Mouse (Mus musculus) intestine, embryonic 14.5 days (tissue): Measurements from ENCODE around the gene Lrfn5. TPM values are rescaled to one million over a fixed set of nuclear protein-coding genes. Genes with fewer than 3 reads are reported as not detected.

Source experiments
- ATAC-seq: fragments of 200-750 bp; cut with Nextera tagmentation; replicated peaks from 2 replicates; pipeline ENCODE4 v1.8.0; 2017; ENCODE audit warnings: low read depth, moderate number of reproducible peaks, moderate TSS enrichment, moderate library complexity; ENCODE audit not compliant: low FRiP score, low TSS enrichment
- DNase-seq: peaks from one replicate; pipeline ENCODE4 v3.0.0-alpha.2; 2018; ENCODE audit warnings: low spot score
- H3K27ac ChIP-seq: fragments of 300-500 bp; sonication (generic); 2 replicates; pipeline ENCODE4 v1.5.1; 2014; ENCODE audit warnings: low read depth, mild to moderate bottlenecking, control low read depth
- H3K27me3 ChIP-seq: fragments of 300-500 bp; sonication (generic); replicated peaks from 2 replicates; pipeline ENCODE4 v1.6.1; 2014; ENCODE audit warnings: low read length, control low read depth; ENCODE audit not compliant: control insufficient read depth, insufficient read depth
- H3K36me3 ChIP-seq: fragments of 300-500 bp; sonication (generic); 2 replicates; pipeline ENCODE4 v1.6.1; 2014; ENCODE audit warnings: low read length, control low read depth; ENCODE audit not compliant: control insufficient read depth, insufficient read depth
- H3K4me1 ChIP-seq: fragments of 300-500 bp; sonication (generic); replicated peaks from 2 replicates; pipeline ENCODE4 v1.6.1; 2014; ENCODE audit warnings: low read length, control low read depth, mixed read lengths; ENCODE audit not compliant: control insufficient read depth, insufficient read depth
- H3K4me2 ChIP-seq: fragments of 300-500 bp; sonication (generic); 2 replicates; pipeline ENCODE4 v1.6.1; 2014; ENCODE audit warnings: low read length
- H3K4me3 ChIP-seq: fragments of 300-500 bp; sonication (generic); 2 replicates; pipeline ENCODE4 v1.5.1; 2014; ENCODE audit warnings: low read depth, low read length, control low read depth, mixed read lengths
- H3K9ac ChIP-seq: fragments of 300-500 bp; sonication (generic); 2 replicates; pipeline ENCODE4 v1.6.1; 2014; ENCODE audit warnings: mild to moderate bottlenecking, low read length
- H3K9me3 ChIP-seq: fragments of 300-500 bp; sonication (generic); 2 replicates; pipeline ENCODE4 v1.6.1; 2016; ENCODE audit warnings: low read length, control low read depth; ENCODE audit not compliant: control insufficient read depth
- WGBS: fragments of 180-500 bp; shearing (Covaris S2); extraction: QIAGEN DNeasy Blood & Tissue Kit; methylation state at CpG from one replicate; pipeline ENCODE4 v1.1.7; 2014; 5-methylcytosine and 5-hydroxymethylcytosine counted together
- polyA plus RNA-seq: library from polyadenylated mRNA; unstranded; fragments of >200 nt; fragmentation: Nextera tagmentation; extraction: Ambion mirVana; gene quantifications from 2 replicates; pipeline ENCODE4 v1.2.1, GENCODE M21; 2014

Lrfn5 gene
- polyA plus RNA-seq, 1 experiment from 2014 or later = 2.5 TPM

GRCm38 (mm10) chr12:61607871-61608270 lies 84.9 kb downstream of the Lrfn5 start:
- DNase-seq = no peak
- Histone ChIP-seq H3K4me3 (no peak overlapping the region), H3K4me2 (no peak overlapping the region), H3K27ac (no peak overlapping the region), H3K27me3 (no peaks in the 10 kb centered on the region), H3K36me3 (no peaks in the 10 kb centered on the region), H3K9ac (no peak overlapping the region), H3K9me3 (no peaks in the 10 kb centered on the region), H3K4me1 (no peaks in the 10 kb centered on the region)
- ATAC-seq = no peak
- 90% methylated on average over 3 of the region's 3 CpGs for WGBS

DNA sequence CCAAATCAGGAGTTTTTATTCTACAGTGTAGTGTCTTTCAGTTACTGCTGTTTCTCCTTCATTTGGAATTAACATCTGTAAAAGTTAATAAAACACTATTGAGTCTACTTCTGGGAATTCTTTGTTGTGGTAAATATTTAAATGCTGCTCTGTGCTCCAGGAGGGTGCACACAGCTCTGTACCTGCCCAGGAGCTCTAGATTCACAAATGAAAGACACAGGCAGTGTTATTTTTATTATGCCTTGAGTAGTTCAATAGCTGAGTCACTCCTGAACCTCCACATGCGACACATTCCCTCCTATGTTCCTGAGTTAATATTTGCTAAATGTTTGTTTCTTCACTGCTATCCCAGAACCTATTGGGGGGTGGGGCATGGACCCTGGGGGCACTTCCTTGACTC lies 87.1 kb downstream of the Lrfn5 start:
- Histone ChIP-seq H3K27me3 (no peaks in the 10 kb centered on the region), H3K9ac (no peak overlapping the region), H3K4me2 (no peak overlapping the region), H3K4me3 (no peak overlapping the region), H3K9me3 (no peaks in the 10 kb centered on the region), H3K27ac (no peak overlapping the region), H3K36me3 (no peaks in the 10 kb centered on the region), H3K4me1 (no peaks in the 10 kb centered on the region)
- 66% methylated on average over 1 of the region's 1 CpGs for WGBS
- no peak for ATAC-seq
- no peak for DNase-seq

- no peak for ATAC-seq
- H3K36me3 ChIP-seq = no peaks in the 10 kb centered on the region
These were observed 101.6 kb downstream of the Lrfn5 start for GRCm38 (mm10) chr12:61624532-61624931.

GRCm38 (mm10) chr12:61654380-61654779 lies 131.4 kb downstream of the Lrfn5 start:
- no peak for DNase-seq
- no peak for ATAC-seq
- Histone ChIP-seq H3K9me3 (no peaks in the 10 kb centered on the region), H3K4me1 (no peaks in the 10 kb centered on the region), H3K27ac (no peak overlapping the region), H3K4me3 (no peak overlapping the region), H3K36me3 (no peaks in the 10 kb centered on the region), H3K4me2 (no peak overlapping the region), H3K27me3 (no peaks in the 10 kb centered on the region), H3K9ac (no peak overlapping the region)
- 87% methylated on average over 5 of the region's 5 CpGs for WGBS

More at GRCm38 (mm10) chr12:61624532-61624931, 101.6 kb downstream of the Lrfn5 start:
- no peak overlapping the region for H3K4me2 ChIP-seq
- DNase-seq = no peak
- H3K4me1 ChIP-seq = no peaks in the 10 kb centered on the region
- H3K9ac ChIP-seq = no peak overlapping the region
- H3K27me3 ChIP-seq = no peaks in the 10 kb centered on the region
- no peak overlapping the region for H3K27ac ChIP-seq
- no peaks in the 10 kb centered on the region for H3K9me3 ChIP-seq
- H3K4me3 ChIP-seq = no peak overlapping the region

GRCm38 (mm10) chr12:61723158-61723557 lies 200.2 kb downstream of the Lrfn5 start:
- H3K4me2 ChIP-seq = no peak overlapping the region
- no peaks in the 10 kb centered on the region for H3K4me1 ChIP-seq
- no peaks in the 10 kb centered on the region for H3K9me3 ChIP-seq
- H3K9ac ChIP-seq = no peak overlapping the region
- no peaks in the 10 kb centered on the region for H3K27me3 ChIP-seq
- no peak overlapping the region for H3K4me3 ChIP-seq
- DNase-seq = no peak
- no peak for ATAC-seq
- H3K27ac ChIP-seq = no peak overlapping the region
- no peaks in the 10 kb centered on the region for H3K36me3 ChIP-seq

- H3K27me3 ChIP-seq = no peaks in the 10 kb centered on the region
- 76% methylated on average over 4 of the region's 4 CpGs for WGBS
- H3K9me3 ChIP-seq = no peaks in the 10 kb centered on the region
- H3K4me3 ChIP-seq = no peak overlapping the region
- H3K4me2 ChIP-seq = no peak overlapping the region
- H3K36me3 ChIP-seq = no peaks in the 10 kb centered on the region
- DNase-seq (no peak), ATAC-seq (no peak)
- H3K27ac ChIP-seq = no peak overlapping the region
- no peaks in the 10 kb centered on the region for H3K4me1 ChIP-seq
- no peak overlapping the region for H3K9ac ChIP-seq
These were observed 284.2 kb downstream of the Lrfn5 start for GRCm38 (mm10) chr12:61807073-61807605.

DNA sequence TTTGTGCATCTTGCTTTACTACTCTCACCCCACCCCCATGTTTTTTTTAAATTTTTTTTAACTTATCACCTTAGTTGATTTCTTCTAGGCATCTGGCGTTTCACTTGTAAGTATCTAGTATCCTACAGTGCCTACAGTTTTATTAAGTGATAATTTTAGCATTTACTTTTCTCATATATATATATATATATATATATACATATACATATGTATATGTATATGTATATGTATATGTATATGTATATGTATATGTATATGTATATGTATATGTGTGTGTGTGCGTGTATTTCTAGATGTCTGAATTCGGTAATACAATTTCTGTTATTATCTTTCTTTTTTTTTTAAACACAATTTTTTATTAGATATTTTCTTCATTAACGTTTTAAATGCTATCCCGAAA lies 300.7 kb downstream of the Lrfn5 start:
- no peaks in the 10 kb centered on the region for H3K4me1 ChIP-seq
- no peak overlapping the region for H3K9ac ChIP-seq
- ATAC-seq (no peak), DNase-seq (no peak)
- no peaks in the 10 kb centered on the region for H3K27me3 ChIP-seq
- no peak overlapping the region for H3K27ac ChIP-seq
- H3K9me3 ChIP-seq = no peaks in the 10 kb centered on the region
- no peaks in the 10 kb centered on the region for H3K36me3 ChIP-seq
- no peak overlapping the region for H3K4me2 ChIP-seq
- WGBS = 94% methylated on average over 5 of the region's 5 CpGs
- no peak overlapping the region for H3K4me3 ChIP-seq

DNA sequence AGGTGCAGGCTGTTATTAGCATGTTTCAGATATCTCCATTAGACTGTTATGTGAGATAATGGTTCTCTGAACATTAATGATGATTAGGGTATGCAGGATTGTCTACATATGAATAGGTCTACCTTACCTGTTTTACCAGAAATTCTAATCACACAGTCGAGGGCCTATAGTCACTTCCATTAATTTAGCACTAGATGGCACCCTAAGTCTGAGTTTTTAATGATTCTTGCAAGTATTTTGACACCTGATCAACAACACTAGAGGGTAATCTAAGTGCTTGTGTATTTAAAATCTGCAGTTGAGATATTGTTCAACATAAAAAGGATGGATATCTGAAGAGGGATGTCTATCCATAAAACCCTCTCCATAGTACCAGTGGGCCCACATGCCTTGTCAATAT lies 303.4 kb downstream of the Lrfn5 start:
- no peak overlapping the region for H3K4me3 ChIP-seq
- ATAC-seq = no peak

GRCm38 (mm10) chr12:61842599-61843291 lies 319.8 kb downstream of the Lrfn5 start:
- no peak for DNase-seq
- no peaks in the 10 kb centered on the region for H3K36me3 ChIP-seq
- 91% methylated on average over 9 of the region's 9 CpGs for WGBS
- H3K4me3 ChIP-seq = no peak overlapping the region
- H3K27ac ChIP-seq = no peak overlapping the region
- H3K4me2 ChIP-seq = no peak overlapping the region
- H3K9ac ChIP-seq = no peak overlapping the region
- ATAC-seq = no peak
- H3K9me3 ChIP-seq = no peaks in the 10 kb centered on the region
- no peaks in the 10 kb centered on the region for H3K4me1 ChIP-seq
- H3K27me3 ChIP-seq = no peaks in the 10 kb centered on the region

More for the DNA sequence above, 303.4 kb downstream of the Lrfn5 start:
- 11% methylated on average over 1 of the region's 1 CpGs for WGBS
- H3K4me2 ChIP-seq = no peak overlapping the region
- no peaks in the 10 kb centered on the region for H3K4me1 ChIP-seq
- H3K9me3 ChIP-seq = no peaks in the 10 kb centered on the region
- H3K27ac ChIP-seq = no peak overlapping the region
- H3K9ac ChIP-seq = no peak overlapping the region
- no peaks in the 10 kb centered on the region for H3K27me3 ChIP-seq
- H3K36me3 ChIP-seq = no peaks in the 10 kb centered on the region
- no peak for DNase-seq
